Comparison of ENCODE assay signal across 25 mouse cellular contexts in genomic region chr10:92410813-92411325, GRCm38 (mm10).
DNase-seq lines count a peak whose midpoint lies in the region; ATAC-seq lines count a peak whose summit lies in the region.
"Had no signal": no experiment of that assay in that cellular context is flagged by ENCODE, and none has a peak within 500 bp of the region (broad histone marks: within the 10 kb centered on the region; RNA-seq: fewer than 3 reads in every experiment).

No protein-coding gene starts in this region.

- H3K4me3 ChIP-seq in kidney, embryonic 14.5 days (ENCODE audit: low read length), result no peak overlapping the region
- no peak overlapping the region for H3K4me3 ChIP-seq in kidney, embryonic 15.5 days (replicated peaks)
- H3K4me3 ChIP-seq: embryonic facial prominence, embryonic 15.5 days; erythroblast, embryonic 14.5 days; forebrain, embryonic 10.5 days; gastrocnemius, adult 2 months; heart, embryonic 10.5 days; hindbrain, embryonic 13.5 days had no signal

- ATAC-seq in kidney, embryonic 14.5 days (ENCODE audit: low FRiP score, low TSS enrichment), result no peak
- ATAC-seq in kidney, embryonic 15.5 days (replicated peaks; ENCODE audit: low FRiP score), result peak; percentile 67; the same call in 1 of the 2 replicates
- no peak for ATAC-seq in inflammation-experienced regulatory T-cells, adult 6 months
- ATAC-seq: activated CD4-positive, CD25-positive, alpha-beta regulatory T cell, adult 4 months; forebrain, embryonic 14.5 days; Patski had no signal

- peak; percentile 5 for DNase-seq in kidney, adult 18-20 months
- DNase-seq in kidney, postnatal 36 days, result peak; percentile 12 to 27
- DNase-seq in ovary, postnatal 10 days (ENCODE audit: low spot score), result no peak
- DNase-seq in adipocyte (ENCODE audit: low spot score), result no peak
- DNase-seq: adrenal gland, adult 2 months; adrenal gland, postnatal 25 days; cerebellum, adult 2 months; cerebellum, postnatal 10 days; embryo, embryonic 11 days; gastrocnemius, adult 2 months; gastrocnemius, postnatal 36 days; heart, adult 18-20 months; heart, postnatal 14 days had no signal

- H3K27me3 ChIP-seq in kidney, embryonic 14.5 days (ENCODE audit: control insufficient read depth, insufficient read depth, low read length), result no peaks in the 10 kb centered on the region
- H3K27me3 ChIP-seq in kidney, embryonic 15.5 days, result no peaks in the 10 kb centered on the region
- H3K27me3 ChIP-seq: CH12.LX; embryonic facial prominence, embryonic 15.5 days; hindbrain, embryonic 13.5 days; Patski had no signal

- 0 out of 2 replicates have a peak, but pooled peaks cover 4% of the 10 kb centered on the region for H3K4me1 ChIP-seq in kidney, embryonic 14.5 days (ENCODE audit: control insufficient read depth, insufficient read depth, low read length)
- H3K4me1 ChIP-seq in kidney, embryonic 15.5 days, result peaks cover 13% of the 10 kb centered on the region
- H3K4me1 ChIP-seq: embryonic facial prominence, embryonic 15.5 days; heart, embryonic 10.5 days; hindbrain, embryonic 13.5 days had no signal

- 72% methylated on average over 5 of the region's 5 CpGs for WGBS in kidney, embryonic 14.5 days
- WGBS in kidney, embryonic 15.5 days, result 63% methylated on average over 5 of the region's 5 CpGs

- H3K4me2 ChIP-seq in kidney, embryonic 14.5 days (replicated peaks; ENCODE audit: low read depth, low read length), result no peak overlapping the region
- no peak overlapping the region for H3K4me2 ChIP-seq in kidney, embryonic 15.5 days
- H3K4me2 ChIP-seq: embryonic facial prominence, embryonic 15.5 days; hindbrain, embryonic 13.5 days had no signal

- no peaks in the 10 kb centered on the region for H3K36me3 ChIP-seq in kidney, embryonic 14.5 days (ENCODE audit: control insufficient read depth, insufficient read depth, low read length)
- H3K36me3 ChIP-seq in kidney, embryonic 15.5 days, result no peaks in the 10 kb centered on the region
- H3K36me3 ChIP-seq: embryonic facial prominence, embryonic 15.5 days; forebrain, embryonic 10.5 days; heart, embryonic 10.5 days; hindbrain, embryonic 13.5 days had no signal

- H3K9ac ChIP-seq in kidney, embryonic 14.5 days (ENCODE audit: low read depth, low read length), result no peak overlapping the region
- H3K9ac ChIP-seq in kidney, embryonic 15.5 days, result no peak overlapping the region
- H3K9ac ChIP-seq: embryonic facial prominence, embryonic 15.5 days; hindbrain, embryonic 13.5 days had no signal

- no peaks in the 10 kb centered on the region for H3K9me3 ChIP-seq in kidney, embryonic 14.5 days (ENCODE audit: control insufficient read depth, low read length)
- H3K9me3 ChIP-seq in kidney, embryonic 15.5 days (replicated peaks), result no peaks in the 10 kb centered on the region
- H3K9me3 ChIP-seq: embryonic facial prominence, embryonic 15.5 days; forebrain, embryonic 10.5 days; heart, embryonic 10.5 days; hindbrain, embryonic 13.5 days had no signal

- H3K27ac ChIP-seq in kidney, embryonic 14.5 days (ENCODE audit: low read depth, low read length), result no peak overlapping the region
- no peak overlapping the region for H3K27ac ChIP-seq in kidney, embryonic 15.5 days
- H3K27ac ChIP-seq: embryonic facial prominence, embryonic 15.5 days; forebrain, embryonic 10.5 days; gastrocnemius, adult 2 months; heart, embryonic 10.5 days; hindbrain, embryonic 13.5 days had no signal

Comparison
In these comparisons a context has a peak if more than half of its experiments do, and no peak if none do; other contexts are left out.
1. DNase-seq: peak in kidney, adult 18-20 months (single experiment) and kidney, postnatal 36 days (2 of 2); none in ovary, postnatal 10 days (single experiment) and adipocyte (single experiment).